Mouse (Mus musculus) bone marrow, adult 2 months (tissue): ENCODE measurements around the gene Ginm1. TPM values are rescaled to one million over a fixed set of nuclear protein-coding genes. Genes with fewer than 3 reads are reported as not detected.

ENCODE experiments used
- H3K27ac ChIP-seq: fragments of 200-500 bp; 2 replicates; pipeline ENCODE4 v1.5.1; 2012; ENCODE audit warnings: low read depth, mild to moderate bottlenecking, control low read depth, inconsistent platforms, low read length; ENCODE audit not compliant: control insufficient read depth, poor library complexity, insufficient read depth
- H3K4me1 ChIP-seq: fragments of 200-500 bp; 2 replicates; pipeline ENCODE4 v1.6.1; 2011; ENCODE audit warnings: low read length; ENCODE audit not compliant: control insufficient read depth, insufficient read depth
- H3K4me3 ChIP-seq: fragments of 200-500 bp; replicated peaks from 2 replicates; pipeline ENCODE3; 2011; ENCODE audit warnings: mild to moderate bottlenecking, low read depth, low read length, control low read depth; ENCODE audit not compliant: control insufficient read depth
- CTCF ChIP-seq: fragments of 200-500 bp; IDR thresholded peaks from 2 replicates; pipeline ENCODE4 v1.5.1; 2011; ENCODE audit warnings: low read length, control low read depth; ENCODE audit not compliant: control insufficient read depth, insufficient read depth
- POLR2A ChIP-seq: fragments of 200-500 bp; IDR thresholded peaks from 2 replicates; pipeline ENCODE4 v1.6.1; 2011; ENCODE audit warnings: low read depth, mild to moderate bottlenecking, control low read depth, low read length, borderline replicate concordance; ENCODE audit not compliant: control insufficient read depth
- whole genome bisulfite sequencing: fragments of 180-500 bp; shearing (Covaris S2); methylation state at CpG from one replicate; pipeline ENCODE4 v1.1.7; 2018; 5-methylcytosine and 5-hydroxymethylcytosine counted together
- polyA plus RNA-seq: library from polyadenylated mRNA; stranded (reverse); fragments of >200 nt; gene quantifications from 2 replicates; pipeline ENCODE4 v1.2.4, GENCODE M21; 2011; ENCODE audit warnings: low replicate concordance; ENCODE audit not compliant: missing spikeins, insufficient read depth, insufficient read length

The Ginm1 gene
- polyA plus RNA-seq, 1 experiment: 36.3 TPM

GRCm38 (mm10) chr10:7820171-7820570, 27.5 kb upstream of the Ginm1 start:
- no peak for TF ChIP-seq CTCF
- TF ChIP-seq POLR2A: no peak
- Histone ChIP-seq H3K4me3 (no peak overlapping the region), H3K4me1 (no peaks in the 10 kb centered on the region), H3K27ac (no peak overlapping the region)
- WGBS: 76% methylated on average over 5 of the region's 5 CpGs

- Histone ChIP-seq H3K27ac (no peak overlapping the region), H3K4me3 (no peak overlapping the region), H3K4me1 (no peaks in the 10 kb centered on the region)
- TF ChIP-seq CTCF (no peak), POLR2A (no peak)
- 92% methylated on average over 4 of the region's 4 CpGs for WGBS
These were observed 27.0 kb upstream of the Ginm1 start for GRCm38 (mm10) chr10:7819603-7820002.

- no peak for TF ChIP-seq POLR2A
- 93% methylated on average over 4 of the region's 4 CpGs for WGBS
- H3K27ac ChIP-seq: no peak overlapping the region
- H3K4me1 ChIP-seq: no peaks in the 10 kb centered on the region
- no peak overlapping the region for H3K4me3 ChIP-seq
These were observed 26.5 kb upstream of the Ginm1 start for GRCm38 (mm10) chr10:7819156-7819555.

GRCm38 (mm10) chr10:7818676-7819075, 26.1 kb upstream of the Ginm1 start:
- Histone ChIP-seq H3K4me1 (no peaks in the 10 kb centered on the region), H3K27ac (no peak overlapping the region), H3K4me3 (no peak overlapping the region)
- WGBS: 84% methylated on average over 4 of the region's 4 CpGs
- TF ChIP-seq POLR2A (no peak), CTCF (no peak)

- Histone ChIP-seq H3K4me1 (no peaks in the 10 kb centered on the region), H3K27ac (no peak overlapping the region), H3K4me3 (no peak overlapping the region)
- WGBS: 53% methylated on average over 2 of the region's 2 CpGs
- TF ChIP-seq POLR2A (no peak), CTCF (no peak)
These were observed 23.9 kb upstream of the Ginm1 start for GRCm38 (mm10) chr10:7816476-7816875.

- no peak overlapping the region for H3K27ac ChIP-seq
- TF ChIP-seq POLR2A (no peak), CTCF (peak; percentile 30)
- 50% methylated on average over 2 of the region's 2 CpGs for WGBS
- H3K4me3 ChIP-seq: no peak overlapping the region
- H3K4me1 ChIP-seq: no peaks in the 10 kb centered on the region
These were observed 17.3 kb upstream of the Ginm1 start for GRCm38 (mm10) chr10:7809937-7810336.

- H3K4me1 ChIP-seq: no peaks in the 10 kb centered on the region; the same call in 1 of the 2 replicates
- WGBS: 56% methylated on average over 2 of the region's 2 CpGs
- H3K4me3 ChIP-seq: no peak overlapping the region
- H3K27ac ChIP-seq: no peak overlapping the region
- TF ChIP-seq POLR2A (no peak), CTCF (no peak)
These were observed 10.0 kb upstream of the Ginm1 start for GRCm38 (mm10) chr10:7802519-7803140.

GRCm38 (mm10) chr10:7801258-7801657, 8.6 kb upstream of the Ginm1 start:
- TF ChIP-seq POLR2A (no peak), CTCF (no peak)
- Histone ChIP-seq H3K27ac (no peak overlapping the region), H3K4me1 (no peaks in the 10 kb centered on the region; the same call in 1 of the 2 replicates), H3K4me3 (no peak overlapping the region)
- 74% methylated on average over 3 of the region's 3 CpGs for WGBS

GRCm38 (mm10) chr10:7792254-7792750, 322 bp downstream of the Ginm1 start:
- Histone ChIP-seq H3K4me3 (peak overlapping the region; percentile 89), H3K4me1 (peaks cover 2% of the 10 kb centered on the region; the same call in 1 of the 2 replicates), H3K27ac (peak overlapping the region; percentile 57)
- no peak for TF ChIP-seq POLR2A
- TF ChIP-seq CTCF: no peak
- 0% methylated on average over 10 of the region's 10 CpGs for WGBS
